Mouse (Mus musculus) megakaryocyte, embryonic 14.5 days (primary cell): Measurements from ENCODE around the gene Fgf2.

Experiments
- FLI1 ChIP-seq: IDR thresholded peaks from 2 replicates; pipeline ENCODE4 v1.6.1; 2012; ENCODE audit warnings: low read length, inconsistent platforms, mixed read lengths
- GATA1 ChIP-seq: IDR thresholded peaks from 3 replicates; pipeline ENCODE4 v1.6.1; 2012; ENCODE audit warnings: mixed read lengths, low read length, inconsistent platforms, borderline replicate concordance

GRCm38 (mm10) chr3:37420641-37421040, 72.5 kb downstream of the Fgf2 start:
- TF ChIP-seq GATA1 (no peak), FLI1 (no peak)
